Mouse (Mus musculus) G1E (cell line): Measurements from ENCODE around the gene Vps26c.

ENCODE experiments used
- CTCF ChIP-seq: IDR thresholded peaks from 2 replicates; pipeline ENCODE4 v1.5.1; 2012; ENCODE audit warnings: low read depth, low read length, inconsistent platforms, mixed read lengths
- POLR2AphosphoS5 ChIP-seq: IDR thresholded peaks from 2 replicates; pipeline ENCODE4 v1.6.1; 2012; ENCODE audit warnings: low read depth, low read length, inconsistent platforms; ENCODE audit not compliant: insufficient replicate concordance
- TAL1 ChIP-seq: conservative IDR thresholded peaks from 2 replicates; pipeline ENCODE4 v1.6.1; 2012; ENCODE audit warnings: low read depth, low read length, inconsistent platforms, mixed read lengths

DNA sequence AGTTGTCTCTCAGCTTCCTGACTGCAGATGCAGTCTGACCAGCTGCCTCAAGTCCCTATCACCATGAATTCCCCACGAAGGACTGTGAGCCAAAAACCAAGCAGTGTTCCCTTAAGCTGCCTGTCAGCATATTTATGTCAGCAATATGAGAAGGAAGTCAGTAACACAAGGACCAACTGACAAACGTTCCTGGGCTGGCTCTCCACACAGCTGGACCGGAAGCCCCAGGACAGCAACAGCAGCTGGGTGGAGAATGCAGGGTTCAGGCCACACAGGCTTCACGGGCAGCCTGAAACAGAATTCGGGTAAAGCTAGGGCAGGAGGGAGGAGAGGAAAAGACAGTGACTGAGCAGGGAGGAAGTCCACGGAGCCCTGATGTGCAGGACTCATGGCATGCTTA is 7.6 kb downstream of the Vps26c start:
- TF ChIP-seq CTCF (no peak), TAL1 (no peak), POLR2AphosphoS5 (no peak)
